Mouse (Mus musculus): Measurements from ENCODE around the gene Cwc25. TPM values are rescaled to one million over a fixed set of nuclear protein-coding genes. Genes with fewer than 3 reads are reported as not detected.
"Not testable (repeated sequence)": the region's sequence is repeated elsewhere in the genome, so short reads cannot be mapped to it uniquely, and the experiment has no call there.

Cwc25 gene
- polyA plus RNA-seq, 1 experiment = 3.7 TPM

DNA sequence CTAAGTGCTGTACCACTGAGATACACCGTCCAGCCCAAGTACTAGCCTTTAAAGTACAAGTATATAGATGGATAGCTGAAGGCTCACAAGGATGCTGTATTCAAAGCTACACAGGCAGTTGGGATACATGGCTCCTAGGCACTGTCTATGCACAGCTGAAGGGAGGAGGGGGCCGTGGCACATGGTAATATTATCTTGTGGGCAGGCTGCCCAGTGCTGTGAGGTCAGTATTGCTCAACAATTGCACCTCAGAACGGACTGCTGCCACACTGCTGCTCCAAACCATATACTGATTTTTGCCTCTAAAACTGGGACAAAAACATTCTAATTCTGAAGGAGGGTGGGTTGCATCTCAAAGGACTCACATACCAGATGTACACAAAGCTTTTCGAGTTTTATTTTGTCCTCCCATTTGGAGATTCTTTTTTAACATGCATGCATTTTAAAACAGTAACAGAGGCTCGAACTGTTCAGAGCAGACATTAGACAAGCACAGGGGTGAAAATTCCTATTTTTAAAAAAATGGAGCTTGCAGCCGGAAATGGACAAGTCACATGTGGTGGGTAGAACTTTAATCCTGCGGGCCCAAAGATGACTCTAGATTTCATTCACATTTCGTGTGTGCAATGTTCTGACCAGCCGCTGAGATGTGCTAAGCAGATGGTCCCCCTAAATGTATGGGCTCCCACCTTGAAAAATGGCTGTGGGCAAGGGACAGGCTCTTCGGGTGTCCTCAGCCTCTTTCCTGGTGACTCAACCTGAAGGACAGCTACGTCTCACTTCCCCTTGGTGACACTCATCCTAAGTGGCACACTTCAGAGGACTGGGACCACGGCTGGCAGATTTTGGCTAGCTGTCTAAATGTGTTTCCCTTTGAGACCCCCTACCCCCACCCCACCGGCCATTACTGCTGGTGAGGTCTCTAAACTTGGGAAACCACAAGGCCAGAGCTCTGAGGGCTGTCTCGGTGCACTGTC is 51.3 kb downstream of the Cwc25 start:
- no peak for TF ChIP-seq CTCF (IDR thresholded peaks at IDR 0.05; ENCODE audit: extremely low read depth, insufficient read length, insufficient replicate concordance, low read depth, low read length)
- TF ChIP-seq POLR2A (IDR thresholded peaks at IDR 0.05; ENCODE audit: low read depth, low read length) = no peak
- peaks cover 32% of the 10 kb centered on the region for H3K36me3 ChIP-seq (ENCODE audit: control insufficient read depth, insufficient read depth, low read length)
- H3K27ac ChIP-seq (ENCODE audit: insufficient read depth, low read depth, low read length) = no peak overlapping the region
- no peaks in the 10 kb centered on the region for H3K27me3 ChIP-seq (ENCODE audit: control insufficient read depth, insufficient read depth, low read length)
- WGBS = 77% methylated on average over 14 of the region's 14 CpGs
- peaks cover 2% of the 10 kb centered on the region; the same call in 1 of the 2 replicates for H3K4me1 ChIP-seq (ENCODE audit: control insufficient read depth, insufficient read depth, insufficient read length, low read length)
- no peak overlapping the region for H3K4me3 ChIP-seq (ENCODE audit: low read depth, low read length)

DNA sequence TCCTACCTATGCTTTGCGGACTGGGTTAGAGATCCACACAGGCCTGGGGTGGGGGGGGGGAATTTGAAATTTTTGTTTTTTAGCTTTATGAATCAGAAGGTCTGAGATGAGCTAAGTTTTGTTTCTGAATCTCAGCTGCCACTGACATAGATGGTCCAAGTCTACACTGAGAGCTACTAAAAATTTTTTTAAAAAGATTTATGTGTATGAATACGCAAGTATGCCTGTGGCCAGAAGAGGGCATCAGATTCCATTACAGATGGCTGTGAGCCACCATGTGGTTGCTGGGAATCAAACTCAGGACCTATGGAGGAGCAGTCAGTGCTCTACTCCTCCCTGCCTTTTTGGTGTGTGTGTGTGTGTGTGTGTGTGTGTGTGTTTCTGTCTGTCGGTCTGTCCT is 52.0 kb downstream of the Cwc25 start:
- 97% methylated on average over 3 of the region's 3 CpGs for WGBS
- no peaks in the 10 kb centered on the region for H3K27me3 ChIP-seq (ENCODE audit: control insufficient read depth, insufficient read depth, low read length)
- peaks cover 26% of the 10 kb centered on the region for H3K36me3 ChIP-seq (ENCODE audit: control insufficient read depth, insufficient read depth, low read length)
- no peak overlapping the region for H3K27ac ChIP-seq (ENCODE audit: insufficient read depth, low read depth, low read length)
- no peak overlapping the region for H3K4me3 ChIP-seq (ENCODE audit: low read depth, low read length)
- TF ChIP-seq CTCF (IDR thresholded peaks at IDR 0.05; ENCODE audit: extremely low read depth, insufficient read length, insufficient replicate concordance, low read depth, low read length) (no peak), POLR2A (IDR thresholded peaks at IDR 0.05; ENCODE audit: low read depth, low read length) (no peak)
- no peaks in the 10 kb centered on the region for H3K4me1 ChIP-seq (ENCODE audit: control insufficient read depth, insufficient read depth, insufficient read length, low read length)

DNA sequence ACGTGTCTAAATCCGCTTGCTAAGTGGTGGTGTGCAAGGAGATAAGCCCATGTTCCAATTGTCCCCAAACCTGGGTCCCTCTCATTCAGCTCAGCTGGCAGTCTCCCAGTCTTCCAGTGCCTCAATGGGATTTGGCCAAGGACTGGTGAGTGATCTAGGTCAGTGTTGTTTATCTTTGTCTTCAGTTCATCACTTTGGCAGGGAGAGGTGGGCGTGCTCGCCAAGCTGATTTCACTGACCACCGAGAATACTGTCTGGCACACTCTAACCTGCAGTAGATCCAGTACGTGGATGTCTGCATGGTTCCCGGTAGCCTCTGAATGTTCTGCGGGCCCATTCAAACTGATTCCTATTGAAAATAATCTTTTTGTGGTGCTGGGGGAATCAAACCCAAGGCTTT is 52.5 kb downstream of the Cwc25 start:
- no peak for TF ChIP-seq CTCF (IDR thresholded peaks at IDR 0.05; ENCODE audit: extremely low read depth, insufficient read length, insufficient replicate concordance, low read depth, low read length)
- no peak for TF ChIP-seq POLR2A (IDR thresholded peaks at IDR 0.05; ENCODE audit: low read depth, low read length)
- no peak overlapping the region for H3K4me3 ChIP-seq (ENCODE audit: low read depth, low read length)
- peaks cover 28% of the 10 kb centered on the region for H3K36me3 ChIP-seq (ENCODE audit: control insufficient read depth, insufficient read depth, low read length)
- 85% methylated on average over 8 of the region's 8 CpGs for WGBS
- H3K27ac ChIP-seq (ENCODE audit: insufficient read depth, low read depth, low read length) = no peak overlapping the region
- H3K27me3 ChIP-seq (ENCODE audit: control insufficient read depth, insufficient read depth, low read length) = no peaks in the 10 kb centered on the region
- H3K4me1 ChIP-seq (ENCODE audit: control insufficient read depth, insufficient read depth, insufficient read length, low read length) = no peaks in the 10 kb centered on the region

DNA sequence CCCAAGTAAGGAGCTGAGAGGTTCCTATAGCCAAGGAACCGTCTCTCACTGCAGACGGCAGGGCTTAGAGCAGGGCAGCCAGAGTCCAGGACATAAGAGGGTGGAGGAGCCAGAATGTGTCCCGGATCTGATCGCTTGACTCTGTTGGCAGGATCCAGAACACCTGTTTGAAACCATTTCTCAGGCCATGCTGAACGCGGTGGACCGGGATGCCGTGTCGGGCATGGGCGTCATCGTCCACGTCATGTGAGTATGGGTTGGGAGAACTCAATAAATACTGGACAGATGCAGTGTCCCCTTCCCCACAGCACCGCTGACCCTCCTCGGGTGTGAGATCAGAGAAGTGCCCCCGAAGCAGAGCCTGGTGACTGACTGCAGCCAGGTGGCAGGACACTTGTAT is 54.1 kb downstream of the Cwc25 start:
- 88% methylated on average over 15 of the region's 15 CpGs for WGBS
- Histone ChIP-seq H3K36me3 (ENCODE audit: control insufficient read depth, insufficient read depth, low read length) (peaks cover 38% of the 10 kb centered on the region), H3K4me3 (ENCODE audit: low read depth, low read length) (no peak overlapping the region), H3K27me3 (ENCODE audit: control insufficient read depth, insufficient read depth, low read length) (no peaks in the 10 kb centered on the region), H3K4me1 (ENCODE audit: control insufficient read depth, insufficient read depth, insufficient read length, low read length) (no peaks in the 10 kb centered on the region), H3K27ac (ENCODE audit: insufficient read depth, low read depth, low read length) (no peak overlapping the region)
- TF ChIP-seq POLR2A (IDR thresholded peaks at IDR 0.05; ENCODE audit: low read depth, low read length) (no peak), CTCF (IDR thresholded peaks at IDR 0.05; ENCODE audit: extremely low read depth, insufficient read length, insufficient replicate concordance, low read depth, low read length) (no peak)

DNA sequence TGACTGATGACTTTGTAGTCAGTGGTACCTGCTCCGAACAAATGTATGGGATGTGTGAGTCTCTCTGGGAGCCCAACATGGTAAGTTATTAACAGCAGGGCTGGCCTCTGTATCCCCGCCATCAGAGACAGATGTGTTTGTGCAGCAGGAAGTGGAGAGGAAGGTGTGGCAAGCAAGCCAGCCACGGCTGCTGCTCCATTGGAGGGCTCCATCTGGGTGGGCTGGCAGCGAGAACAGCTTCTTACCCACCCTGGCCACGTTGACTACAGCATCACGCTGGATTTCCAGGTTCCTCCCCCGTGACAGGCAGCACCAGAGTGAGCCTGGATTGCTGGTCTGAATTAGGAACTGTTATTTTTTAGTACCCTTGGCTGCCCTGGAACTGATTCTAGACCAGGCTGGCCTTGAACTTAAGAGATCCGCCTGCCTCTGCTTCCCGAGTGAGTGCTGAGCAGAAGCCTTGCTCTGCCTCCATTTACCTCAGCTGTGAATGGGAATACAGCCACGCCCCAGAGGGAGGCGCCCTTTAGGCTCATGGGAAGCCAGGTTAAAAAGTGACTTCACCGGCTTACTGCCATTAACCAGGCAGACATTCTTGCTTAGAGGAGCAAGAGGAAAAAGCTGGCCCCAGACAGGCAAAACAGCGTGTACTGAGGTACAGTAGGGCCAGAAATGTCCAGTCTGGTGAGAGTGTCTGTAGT is 55.0 kb downstream of the Cwc25 start:
- Histone ChIP-seq H3K36me3 (ENCODE audit: control insufficient read depth, insufficient read depth, low read length) (peaks cover 47% of the 10 kb centered on the region), H3K27me3 (ENCODE audit: control insufficient read depth, insufficient read depth, low read length) (no peaks in the 10 kb centered on the region), H3K27ac (ENCODE audit: insufficient read depth, low read depth, low read length) (no peak overlapping the region), H3K4me3 (ENCODE audit: low read depth, low read length) (no peak overlapping the region), H3K4me1 (ENCODE audit: control insufficient read depth, insufficient read depth, insufficient read length, low read length) (no peaks in the 10 kb centered on the region)
- TF ChIP-seq CTCF (IDR thresholded peaks at IDR 0.05; ENCODE audit: extremely low read depth, insufficient read length, insufficient replicate concordance, low read depth, low read length) = no peak
- 71% methylated on average over 13 of the region's 13 CpGs for WGBS

DNA sequence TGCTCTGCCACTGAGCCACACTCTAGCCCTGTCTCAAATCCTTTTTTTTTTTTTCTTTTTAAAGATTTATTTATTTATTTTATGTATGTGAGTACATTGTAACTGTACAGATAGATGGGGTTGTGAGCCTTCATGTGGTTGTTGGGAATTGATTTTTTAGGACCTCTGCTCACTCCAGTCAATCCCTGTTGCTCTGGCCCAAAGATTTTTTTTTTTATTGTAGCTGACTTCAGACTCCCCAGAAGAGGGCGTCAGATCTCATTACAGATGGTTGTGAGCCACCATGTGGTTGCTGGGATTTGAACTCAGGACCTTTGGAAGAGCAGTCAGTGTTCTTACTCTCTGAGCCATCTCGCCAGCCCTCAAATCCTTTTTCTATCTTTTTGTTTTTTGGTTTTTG is 56.3 kb downstream of the Cwc25 start:
- 76% methylated on average over 2 of the region's 2 CpGs for WGBS
- H3K27ac ChIP-seq (ENCODE audit: insufficient read depth, low read depth, low read length) = not testable (repeated sequence)
- peaks cover 50% of the 10 kb centered on the region for H3K36me3 ChIP-seq (ENCODE audit: control insufficient read depth, insufficient read depth, low read length)

More for the DNA sequence above, 56.3 kb downstream of the Cwc25 start:
- not testable (repeated sequence) for H3K4me3 ChIP-seq (ENCODE audit: low read depth, low read length); H3K27me3 ChIP-seq (ENCODE audit: control insufficient read depth, insufficient read depth, low read length); H3K4me1 ChIP-seq (ENCODE audit: control insufficient read depth, insufficient read depth, insufficient read length, low read length)
